Mouse (Mus musculus) testis, adult 2 months (tissue): ENCODE measurements around the gene Fst. TPM values are rescaled to one million over a fixed set of nuclear protein-coding genes. Genes with fewer than 3 reads are reported as not detected.

Source experiments
- H3K27ac ChIP-seq: fragments of 200-500 bp; 2 replicates; pipeline ENCODE4 v1.5.1; 2012; ENCODE audit warnings: low read depth, low read length; ENCODE audit not compliant: control insufficient read depth, insufficient read depth
- H3K27me3 ChIP-seq: fragments of 200-500 bp; 2 replicates; pipeline ENCODE4 v1.6.1; 2012; ENCODE audit warnings: mild to moderate bottlenecking, low read length, moderate library complexity; ENCODE audit not compliant: control insufficient read depth, insufficient read depth
- H3K36me3 ChIP-seq: fragments of 200-500 bp; 2 replicates; pipeline ENCODE4 v1.6.1; 2012; ENCODE audit warnings: mild to moderate bottlenecking, low read length; ENCODE audit not compliant: control insufficient read depth, insufficient read depth
- H3K4me1 ChIP-seq: fragments of 200-500 bp; 2 replicates; pipeline ENCODE4 v1.6.1; 2012; ENCODE audit warnings: low read length; ENCODE audit not compliant: control insufficient read depth, insufficient read depth
- H3K4me3 ChIP-seq: fragments of 200-500 bp; 2 replicates; pipeline ENCODE4 v1.5.1; 2012; ENCODE audit warnings: low read depth, mild to moderate bottlenecking, low read length, moderate library complexity, mixed read lengths; ENCODE audit not compliant: control insufficient read depth
- CTCF ChIP-seq: fragments of 200-500 bp; IDR thresholded peaks from 2 replicates; pipeline ENCODE4 v1.5.1; 2012; ENCODE audit warnings: low read depth, mild to moderate bottlenecking, inconsistent platforms, low read length, moderate library complexity; ENCODE audit not compliant: control insufficient read depth, insufficient read depth, insufficient replicate concordance
- POLR2A ChIP-seq: fragments of 200-500 bp; IDR thresholded peaks from 2 replicates; pipeline ENCODE4 v1.6.1; 2012; ENCODE audit warnings: low read depth, mild to moderate bottlenecking, inconsistent platforms, low read length, moderate library complexity; ENCODE audit not compliant: control insufficient read depth
- polyA plus RNA-seq: library from polyadenylated mRNA; depleted of rRNA; stranded (reverse); fragments of >200 nt; gene quantifications from 2 replicates; pipeline ENCODE4 v1.2.3, GENCODE M21; 2012; rRNA removed

Gene Fst
- polyA plus RNA-seq, 1 experiment = 0.22 TPM

DNA sequence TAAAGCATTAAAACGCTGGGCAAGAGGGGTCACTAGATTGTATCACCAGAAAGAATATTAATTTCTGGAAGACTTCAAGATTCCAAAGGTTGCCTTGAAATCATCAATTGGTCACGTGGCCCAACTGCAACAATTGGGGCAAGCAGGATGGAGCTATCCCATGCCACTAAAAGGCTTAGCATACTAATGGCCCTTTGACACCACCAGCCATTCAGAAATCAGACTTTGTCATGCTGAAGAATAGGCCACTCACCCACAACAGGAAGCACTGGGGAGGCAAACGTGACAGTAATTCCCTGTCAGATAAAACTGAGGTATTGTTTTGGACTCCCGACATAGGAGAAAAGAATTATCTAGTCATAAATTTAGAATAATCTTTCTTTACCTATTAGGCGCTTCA is 52.3 kb downstream of the Fst start:
- no peaks in the 10 kb centered on the region for H3K36me3 ChIP-seq
- no peak overlapping the region for H3K4me3 ChIP-seq
- H3K4me1 ChIP-seq = peaks cover 3% of the 10 kb centered on the region; the same call in 1 of the 2 replicates
- no peak overlapping the region for H3K27ac ChIP-seq
- no peak for TF ChIP-seq POLR2A
- TF ChIP-seq CTCF = no peak
- H3K27me3 ChIP-seq = no peaks in the 10 kb centered on the region

DNA sequence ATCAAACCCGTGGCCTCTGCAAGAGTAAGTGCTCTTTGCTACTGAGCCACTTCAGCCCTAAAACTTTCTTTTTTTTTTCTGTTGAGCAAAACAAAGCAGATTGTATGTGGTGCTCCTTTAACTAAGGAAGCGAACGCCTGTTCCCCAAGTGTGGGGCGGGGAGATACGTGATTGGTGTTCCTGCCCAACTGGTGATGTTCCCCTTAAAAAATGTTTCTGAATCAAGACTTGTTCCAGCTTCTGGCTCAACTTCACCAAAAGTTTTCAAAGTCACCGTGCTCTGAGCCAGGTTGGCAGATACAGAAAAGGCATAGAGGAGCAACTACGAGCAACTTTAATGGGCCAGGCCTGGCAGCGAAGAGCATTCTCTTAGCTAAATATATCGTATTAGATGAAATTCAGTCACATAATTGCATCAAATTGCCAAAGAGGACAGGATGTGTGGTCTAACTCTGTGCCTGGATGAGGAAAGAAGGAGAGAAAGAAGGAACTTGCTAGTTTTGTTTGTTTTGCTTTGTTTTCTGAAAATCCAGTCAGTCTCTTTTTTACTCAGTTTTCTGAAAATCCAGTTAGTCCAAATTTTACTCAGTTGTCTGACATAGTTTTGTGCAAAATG is 53.5 kb downstream of the Fst start:
- peaks cover 3% of the 10 kb centered on the region; the same call in 1 of the 2 replicates for H3K4me1 ChIP-seq
- no peak for TF ChIP-seq CTCF
- no peak for TF ChIP-seq POLR2A
- H3K36me3 ChIP-seq = no peaks in the 10 kb centered on the region
- no peak overlapping the region for H3K4me3 ChIP-seq
- H3K27me3 ChIP-seq = no peaks in the 10 kb centered on the region
- no peak overlapping the region for H3K27ac ChIP-seq

Other genes starting within 250 kb of the Fst start
- 48.6 and 49.3 TPM in 2 replicates for gene Ndufs4, start 70.7 kb downstream of the Fst start, polyA plus RNA-seq